Mouse (Mus musculus) left cerebral cortex, postnatal 10 days (tissue): ENCODE results near the gene Spock1. TPM values are rescaled to one million over a fixed set of nuclear protein-coding genes. Genes with fewer than 3 reads are reported as not detected.

ENCODE experiments used
- DNase-seq, 2 experiments: peaks; one replicate each; pipeline ENCODE4 v3.0.0; 2021 to 2022; ENCODE audit warnings: low spot score in 2 of 2, mixed read lengths in 1 of 2; ENCODE audit errors: extremely low spot score in 1 of 2
- intact Hi-C: fragments of 180-260 bp; cut with DNase I; formaldehyde crosslinking; loops from one replicate; pipeline ENCODE4 v1.15.1; 2025
- total RNA-seq, 2 experiments: library from RNA; stranded (reverse); gene quantifications; 2 replicates each; pipeline ENCODE4 v1.2.3; 2021

The Spock1 gene
- total RNA-seq, 2 experiments from 2014 or later: 276 to 302 TPM

GRCm38 (mm10) chr13:57686437-57686836, 221.7 kb downstream of the Spock1 start:
- intact Hi-C loops: no loop called here
- DNase-seq: no peak

- no peak for DNase-seq
- intact Hi-C loops: no loop called here
Measured at GRCm38 (mm10) chr13:57685201-57685600, 222.9 kb downstream of the Spock1 start.

GRCm38 (mm10) chr13:57679591-57679990, 228.5 kb downstream of the Spock1 start:
- intact Hi-C loops: no loop called here
- no peak for DNase-seq

GRCm38 (mm10) chr13:57676820-57677219, 231.3 kb downstream of the Spock1 start:
- no peak for DNase-seq
- intact Hi-C loops: no loop called here

GRCm38 (mm10) chr13:57673399-57673798, 234.7 kb downstream of the Spock1 start:
- no peak for DNase-seq

GRCm38 (mm10) chr13:57672762-57673161, 235.4 kb downstream of the Spock1 start:
- intact Hi-C loops: no loop called here
- DNase-seq: no peak

More at GRCm38 (mm10) chr13:57673399-57673798, 234.7 kb downstream of the Spock1 start:
- intact Hi-C loops: no loop called here

GRCm38 (mm10) chr13:57671919-57672318, 236.2 kb downstream of the Spock1 start:
- intact Hi-C loops: no loop called here
- no peak for DNase-seq

GRCm38 (mm10) chr13:57671322-57671721, 236.8 kb downstream of the Spock1 start:
- intact Hi-C loops: no loop called here

GRCm38 (mm10) chr13:57667621-57668020, 240.5 kb downstream of the Spock1 start:
- intact Hi-C loops: no loop called here
- DNase-seq: no peak

More at GRCm38 (mm10) chr13:57671322-57671721, 236.8 kb downstream of the Spock1 start:
- DNase-seq: no peak

GRCm38 (mm10) chr13:57666173-57666842, 241.8 kb downstream of the Spock1 start:
- DNase-seq: peak in 1 of 2 experiments; percentile 34
- intact Hi-C loops: no loop called here

GRCm38 (mm10) chr13:57662554-57662953, 245.6 kb downstream of the Spock1 start:
- DNase-seq: no peak
- intact Hi-C loops: no loop called here

GRCm38 (mm10) chr13:57660523-57660922, 247.6 kb downstream of the Spock1 start:
- DNase-seq: no peak
- intact Hi-C loops: no loop called here

- intact Hi-C loops: no loop called here
- DNase-seq: peak in 1 of 2 experiments; percentile 40
Measured at GRCm38 (mm10) chr13:57659872-57660271, 248.3 kb downstream of the Spock1 start.

GRCm38 (mm10) chr13:57656606-57657005, 251.5 kb downstream of the Spock1 start:
- no peak for DNase-seq
- intact Hi-C loops: no loop called here

GRCm38 (mm10) chr13:57654362-57654761, 253.8 kb downstream of the Spock1 start:
- DNase-seq: no peak
- intact Hi-C loops: no loop called here

GRCm38 (mm10) chr13:57651236-57651635, 256.9 kb downstream of the Spock1 start:
- no peak for DNase-seq
- intact Hi-C loops: no loop called here

- intact Hi-C loops: no loop called here
- DNase-seq: no peak
Measured at GRCm38 (mm10) chr13:57648784-57649183, 259.3 kb downstream of the Spock1 start.

GRCm38 (mm10) chr13:57647456-57647855, 260.7 kb downstream of the Spock1 start:
- no peak for DNase-seq
- intact Hi-C loops: no loop called here

GRCm38 (mm10) chr13:57643036-57643435, 265.1 kb downstream of the Spock1 start:
- no peak for DNase-seq
- intact Hi-C loops: no loop called here

GRCm38 (mm10) chr13:57641649-57642048, 266.5 kb downstream of the Spock1 start:
- DNase-seq: no peak
- intact Hi-C loops: no loop called here

- no peak for DNase-seq
- intact Hi-C loops: no loop called here
Measured at GRCm38 (mm10) chr13:57640968-57641367, 267.2 kb downstream of the Spock1 start.
